Mouse (Mus musculus) stomach, postnatal 0 days (tissue): ENCODE measurements around the gene Hinfp. TPM values are rescaled to one million over a fixed set of nuclear protein-coding genes. Genes with fewer than 3 reads are reported as not detected.
A peak's percentile ranks its signal among the peaks of the same experiment; 100 is the strongest.
"Not testable (repeated sequence)": the region's sequence is repeated elsewhere in the genome, so short reads cannot be mapped to it uniquely, and the experiment has no call there.

Experiments
- ATAC-seq: fragments of 200-750 bp; cut with Nextera tagmentation; 2 replicates; pipeline ENCODE4 v1.8.0; 2017; ENCODE audit not compliant: low FRiP score, low TSS enrichment
- DNase-seq: peaks from one replicate; pipeline ENCODE4 v3.0.0-alpha.2; 2016; ENCODE audit warnings: low spot score
- H3K27ac ChIP-seq: fragments of 300-500 bp; sonication (generic); replicated peaks from 2 replicates; pipeline ENCODE4 v1.5.1; 2014; ENCODE audit warnings: mild to moderate bottlenecking, control low read depth
- H3K27me3 ChIP-seq: fragments of 300-500 bp; sonication (generic); 2 replicates; pipeline ENCODE4 v1.6.1; 2014; ENCODE audit warnings: low read length; ENCODE audit not compliant: control insufficient read depth, insufficient read depth
- H3K36me3 ChIP-seq: fragments of 300-500 bp; sonication (generic); 2 replicates; pipeline ENCODE4 v1.6.1; 2014; ENCODE audit warnings: low read length, mixed read lengths; ENCODE audit not compliant: control insufficient read depth, insufficient read depth
- H3K4me1 ChIP-seq: fragments of 300-500 bp; sonication (generic); replicated peaks from 2 replicates; pipeline ENCODE4 v1.6.1; 2014; ENCODE audit warnings: antibody characterized with exemption; ENCODE audit not compliant: control insufficient read depth, insufficient read depth
- H3K4me2 ChIP-seq: fragments of 300-500 bp; sonication (generic); replicated peaks from 2 replicates; pipeline ENCODE4 v1.6.1; 2014; ENCODE audit warnings: low read depth, mild to moderate bottlenecking, control low read depth, moderate library complexity
- H3K4me3 ChIP-seq: fragments of 300-500 bp; sonication (generic); 2 replicates; pipeline ENCODE4 v1.5.1; 2014; ENCODE audit warnings: low read depth, low read length, control low read depth
- H3K9ac ChIP-seq: fragments of 300-500 bp; sonication (generic); 2 replicates; pipeline ENCODE4 v1.6.1; 2014; ENCODE audit warnings: mild to moderate bottlenecking, low read length, control low read depth, mixed read lengths
- H3K9me3 ChIP-seq: fragments of 300-500 bp; sonication (generic); 2 replicates; pipeline ENCODE4 v1.6.1; 2016; ENCODE audit warnings: low read length; ENCODE audit not compliant: control insufficient read depth
- CTCF ChIP-seq: IDR thresholded peaks from 2 replicates; pipeline ENCODE4 v1.5.1; 2016; ENCODE audit warnings: antibody characterized with exemption, low read depth, mild to moderate bottlenecking, moderate library complexity
- EP300 ChIP-seq: optimal IDR thresholded peaks from 2 replicates; pipeline ENCODE3; 2016; ENCODE audit warnings: antibody characterized with exemption
- WGBS: fragments of 180-500 bp; shearing (Covaris S2); extraction: QIAGEN DNeasy Blood & Tissue Kit; methylation state at CpG from one replicate; pipeline ENCODE4 v1.1.7; 2014; 5-methylcytosine and 5-hydroxymethylcytosine counted together
- polyA plus RNA-seq: library from polyadenylated mRNA; unstranded; fragments of >200 nt; fragmentation: Nextera tagmentation; extraction: Ambion mirVana; gene quantifications from 2 replicates; pipeline ENCODE4 v1.2.1, GENCODE M21; 2015

Gene Hinfp
- polyA plus RNA-seq, 1 experiment from 2014 or later = 8.9 TPM

DNA sequence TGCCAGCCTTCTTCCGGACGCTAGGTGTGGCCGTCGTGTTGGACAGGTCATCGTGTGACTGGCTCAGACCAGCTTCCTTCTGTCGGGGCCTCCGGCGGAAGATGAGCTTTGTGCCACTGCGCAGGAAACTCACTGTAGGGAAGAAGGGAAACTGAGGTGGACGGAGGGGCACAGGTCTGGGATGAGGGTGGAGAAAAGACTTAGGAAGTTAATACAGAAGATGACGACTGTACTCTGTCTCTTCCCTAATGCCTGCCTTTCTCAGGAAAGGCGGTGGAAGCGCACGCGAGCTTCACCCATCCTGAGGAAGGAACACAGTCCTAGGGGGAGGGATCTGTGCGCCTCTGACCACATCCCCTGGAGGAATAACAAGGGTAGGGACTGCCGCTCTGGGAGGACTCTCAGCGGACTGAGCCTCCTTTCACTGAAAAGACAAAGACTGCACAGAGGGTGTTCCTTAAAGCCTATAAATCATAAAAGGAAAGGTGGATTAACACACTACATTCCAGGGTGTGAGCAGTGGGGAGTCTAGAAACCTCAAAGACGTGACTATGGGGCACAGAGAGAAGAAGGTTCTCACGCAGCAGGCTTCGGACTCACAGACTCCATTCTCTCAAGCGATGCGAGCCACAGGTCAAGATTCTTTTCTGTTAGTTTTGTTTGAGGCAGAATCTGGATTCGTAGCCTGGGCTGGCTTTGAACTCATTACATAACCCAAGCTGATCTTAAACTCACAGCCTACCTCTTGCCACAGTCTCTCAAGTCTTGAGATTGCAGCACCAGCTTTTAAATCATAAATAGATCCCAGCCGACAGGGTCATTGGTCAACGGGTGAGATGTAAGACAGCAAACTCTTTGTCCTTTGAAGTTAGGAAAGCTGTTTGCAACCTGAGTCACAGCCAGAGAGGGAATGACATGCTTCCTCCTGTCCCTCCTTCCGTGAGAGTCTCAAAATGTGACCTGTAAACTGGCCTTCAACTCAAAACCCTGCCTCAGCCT, 6.0 kb upstream of the Hinfp start:
- Histone ChIP-seq H3K4me1 (no peaks in the 10 kb centered on the region), H3K9me3 (no peaks in the 10 kb centered on the region), H3K36me3 (peaks cover 18% of the 10 kb centered on the region), H3K9ac (no peak overlapping the region; the same call in 1 of the 2 replicates), H3K27ac (peak overlapping the region; percentile 71), H3K4me2 (peak overlapping the region; percentile 21), H3K27me3 (no peaks in the 10 kb centered on the region), H3K4me3 (no peak overlapping the region)
- ATAC-seq = peak; percentile 67
- WGBS = 21% methylated on average over 27 of the region's 27 CpGs
- peak; percentile 44 for DNase-seq
- TF ChIP-seq CTCF (peak; percentile 25; the same call in 1 of the 2 replicates), EP300 (peak; percentile 53)

GRCm38 (mm10) chr9:44310750-44311135, 5.3 kb upstream of the Hinfp start:
- no peak for TF ChIP-seq EP300
- no peak for TF ChIP-seq CTCF
- ATAC-seq (0 out of 2 replicates have a peak, but pooled peaks have one; percentile 2), DNase-seq (no peak)
- H3K27ac ChIP-seq = peak overlapping the region; percentile 71
- H3K9ac ChIP-seq = 0 out of 2 replicates have a peak overlapping the region, but pooled peaks have one; percentile 8
- no peak overlapping the region for H3K4me3 ChIP-seq
- no peaks in the 10 kb centered on the region for H3K4me1 ChIP-seq
- peaks cover 13% of the 10 kb centered on the region for H3K36me3 ChIP-seq
- H3K4me2 ChIP-seq = peak overlapping the region; percentile 21
- H3K27me3 ChIP-seq = no peaks in the 10 kb centered on the region
- 41% methylated on average over 10 of the region's 10 CpGs for WGBS
- no peaks in the 10 kb centered on the region for H3K9me3 ChIP-seq

GRCm38 (mm10) chr9:44309756-44310155, 4.3 kb upstream of the Hinfp start:
- Histone ChIP-seq H3K27me3 (no peaks in the 10 kb centered on the region), H3K9me3 (no peaks in the 10 kb centered on the region), H3K9ac (no peak overlapping the region), H3K36me3 (peaks cover 3% of the 10 kb centered on the region), H3K4me1 (no peaks in the 10 kb centered on the region), H3K27ac (no peak overlapping the region), H3K4me2 (no peak overlapping the region), H3K4me3 (no peak overlapping the region)
- no peak for ATAC-seq
- TF ChIP-seq CTCF (no peak), EP300 (no peak)
- 58% methylated on average over 3 of the region's 3 CpGs for WGBS
- no peak for DNase-seq

GRCm38 (mm10) chr9:44307248-44307647, 1.8 kb upstream of the Hinfp start:
- no peak overlapping the region for H3K9ac ChIP-seq
- H3K9me3 ChIP-seq = no peaks in the 10 kb centered on the region
- no peak overlapping the region for H3K4me2 ChIP-seq
- ATAC-seq (no peak), DNase-seq (no peak)
- H3K4me1 ChIP-seq = no peaks in the 10 kb centered on the region
- WGBS = 80% methylated on average over 2 of the region's 2 CpGs
- no peak overlapping the region for H3K27ac ChIP-seq
- peaks cover 1% of the 10 kb centered on the region for H3K36me3 ChIP-seq
- no peak overlapping the region for H3K4me3 ChIP-seq
- no peak for TF ChIP-seq CTCF
- no peak for TF ChIP-seq EP300
- no peaks in the 10 kb centered on the region for H3K27me3 ChIP-seq

- H3K9ac ChIP-seq = no peak overlapping the region
- H3K27ac ChIP-seq = no peak overlapping the region
- no peak for TF ChIP-seq EP300
- TF ChIP-seq CTCF = no peak
- H3K4me2 ChIP-seq = no peak overlapping the region
- WGBS = 91% methylated on average over 6 of the region's 6 CpGs
- no peak overlapping the region for H3K4me3 ChIP-seq
- ATAC-seq (no peak), DNase-seq (no peak)
- peaks cover 5% of the 10 kb centered on the region for H3K36me3 ChIP-seq
- no peaks in the 10 kb centered on the region for H3K9me3 ChIP-seq
- H3K27me3 ChIP-seq = no peaks in the 10 kb centered on the region
- no peaks in the 10 kb centered on the region for H3K4me1 ChIP-seq
Measured at GRCm38 (mm10) chr9:44306532-44306931, 1.1 kb upstream of the Hinfp start.

GRCm38 (mm10) chr9:44300001-44300400, 5.5 kb downstream of the Hinfp start:
- H3K27ac ChIP-seq, ATAC-seq, H3K9ac ChIP-seq, H3K4me2 ChIP-seq, H3K4me1 ChIP-seq, DNase-seq, H3K27me3 ChIP-seq, H3K9me3 ChIP-seq, H3K4me3 ChIP-seq: not testable (repeated sequence)
- peaks cover 41% of the 10 kb centered on the region for H3K36me3 ChIP-seq
- WGBS = 91% methylated on average over 3 of the region's 3 CpGs
